Mouse (Mus musculus) MEL (cell line): ENCODE results near the gene Actn3.

Experiments used
- CTCF ChIP-seq, 3 experiments: IDR thresholded peaks in 2 of 3; conservative IDR thresholded peaks in 1 of 3; 2 replicates each; pipeline ENCODE4 v1.5.1; 2011 to 2012; ENCODE audit warnings: low read length in 3 of 3, low read depth in 2 of 3, mild to moderate bottlenecking in 2 of 3, improper control_type of control experiment in 1 of 3, inconsistent platforms in 1 of 3, mixed read lengths in 1 of 3, moderate library complexity in 1 of 3; ENCODE audit not compliant: control insufficient read depth in 1 of 3, insufficient read depth in 1 of 3, poor library complexity in 1 of 3, severe bottlenecking in 1 of 3
- ELF1 ChIP-seq: IDR thresholded peaks from 2 replicates; pipeline ENCODE4 v1.6.1; 2014; ENCODE audit warnings: low read depth, mild to moderate bottlenecking, inconsistent platforms, low read length, improper control_type of control experiment, moderate library complexity
- JUND ChIP-seq: IDR thresholded peaks from 2 replicates; pipeline ENCODE4 v1.6.1; 2011; ENCODE audit warnings: low read depth, mild to moderate bottlenecking, improper control_type of control experiment, low read length
- MAX ChIP-seq: IDR thresholded peaks from 2 replicates; pipeline ENCODE4 v1.6.1; 2011; ENCODE audit warnings: low read length, improper control_type of control experiment
- MAZ ChIP-seq: IDR thresholded peaks from 2 replicates; pipeline ENCODE4 v1.6.1; 2012; ENCODE audit warnings: low read depth, mild to moderate bottlenecking, inconsistent platforms, low read length, improper control_type of control experiment
- NELFE ChIP-seq: IDR thresholded peaks from 2 replicates; pipeline ENCODE4 v1.6.1; 2011; ENCODE audit warnings: low read depth, low read length, improper control_type of control experiment
- POLR2A ChIP-seq, 2 experiments: IDR thresholded peaks; 2 replicates each; pipeline ENCODE4 v1.6.1; 2011 to 2012; ENCODE audit warnings: low read length in 2 of 2, mild to moderate bottlenecking in 2 of 2, control low read depth in 1 of 2, improper control_type of control experiment in 1 of 2, low read depth in 1 of 2, moderate library complexity in 1 of 2; ENCODE audit not compliant: control insufficient read depth in 1 of 2, insufficient read depth in 1 of 2, poor library complexity in 1 of 2
- POLR2AphosphoS5 ChIP-seq: IDR thresholded peaks from 2 replicates; pipeline ENCODE4 v1.6.1; 2012; ENCODE audit warnings: low read depth, borderline replicate concordance, mild to moderate bottlenecking, inconsistent platforms, low read length, moderate library complexity, mixed read lengths
- TBP ChIP-seq: IDR thresholded peaks from 2 replicates; pipeline ENCODE4 v1.8.0; 2011; ENCODE audit warnings: low read depth, low read length, improper control_type of control experiment
- TCF12 ChIP-seq: IDR thresholded peaks from 2 replicates; pipeline ENCODE4 v1.6.1; 2014; ENCODE audit warnings: low read depth, mild to moderate bottlenecking, inconsistent platforms, low read length, improper control_type of control experiment, moderate library complexity
- USF2 ChIP-seq, 2 experiments: IDR thresholded peaks; 2 replicates each; pipeline ENCODE4 v1.6.1; 2011 to 2012; ENCODE audit warnings: improper control_type of control experiment in 2 of 2, low read length in 2 of 2, borderline replicate concordance in 1 of 2, inconsistent platforms in 1 of 2, low read depth in 1 of 2, mild to moderate bottlenecking in 1 of 2; ENCODE audit not compliant: insufficient read depth in 1 of 2
- ZMIZ1 ChIP-seq: IDR thresholded peaks from 2 replicates; pipeline ENCODE4 v1.6.1; 2012; ENCODE audit warnings: low read depth, mild to moderate bottlenecking, inconsistent platforms, low read length, improper control_type of control experiment, moderate library complexity

DNA sequence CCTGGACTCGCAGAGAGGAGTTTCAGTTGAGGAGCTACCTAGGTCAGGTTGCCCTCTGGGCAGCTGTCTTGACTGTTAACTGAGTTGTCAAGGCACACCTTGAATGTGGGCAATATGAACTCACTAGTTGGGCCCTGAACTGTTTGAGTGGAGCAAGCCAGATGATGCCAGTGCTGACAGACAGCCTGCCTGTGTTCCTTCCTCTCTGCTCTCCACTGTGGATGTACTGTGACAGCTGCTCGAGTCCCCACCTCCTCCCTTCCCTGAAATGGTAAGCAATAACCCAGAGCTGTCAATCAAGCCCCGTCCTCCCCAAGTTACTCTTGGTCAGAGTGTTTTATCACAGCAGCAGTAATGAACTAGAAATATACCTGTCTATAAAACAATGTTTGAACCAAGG is 22.2 kb upstream of the Actn3 start:
- TF ChIP-seq MAZ (no peak), USF2 (IDR thresholded peaks at IDR 0.05; ENCODE audit: borderline replicate concordance in 1 of 2, insufficient read depth in 1 of 2, low read depth in 1 of 2, low read length in 2 of 2) (no peak), JUND (no peak), CTCF (IDR thresholded peaks at IDR 0.05 in 2 of 3, conservative IDR thresholded peaks at IDR 0.05 in 1 of 3; ENCODE audit: control insufficient read depth in 1 of 3, insufficient read depth in 1 of 3, low read depth in 2 of 3, low read length in 3 of 3, poor library complexity in 1 of 3, severe bottlenecking in 1 of 3) (no peak), POLR2A (IDR thresholded peaks at IDR 0.05; ENCODE audit: control insufficient read depth in 1 of 2, insufficient read depth in 1 of 2, low read depth in 1 of 2, low read length in 2 of 2, poor library complexity in 1 of 2) (no peak), TCF12 (no peak), TBP (no peak), POLR2AphosphoS5 (no peak), ZMIZ1 (no peak), ELF1 (no peak), MAX (no peak), NELFE (no peak)
